Mouse (Mus musculus): ENCODE measurements around the gene Bsn.

The Bsn gene

DNA sequence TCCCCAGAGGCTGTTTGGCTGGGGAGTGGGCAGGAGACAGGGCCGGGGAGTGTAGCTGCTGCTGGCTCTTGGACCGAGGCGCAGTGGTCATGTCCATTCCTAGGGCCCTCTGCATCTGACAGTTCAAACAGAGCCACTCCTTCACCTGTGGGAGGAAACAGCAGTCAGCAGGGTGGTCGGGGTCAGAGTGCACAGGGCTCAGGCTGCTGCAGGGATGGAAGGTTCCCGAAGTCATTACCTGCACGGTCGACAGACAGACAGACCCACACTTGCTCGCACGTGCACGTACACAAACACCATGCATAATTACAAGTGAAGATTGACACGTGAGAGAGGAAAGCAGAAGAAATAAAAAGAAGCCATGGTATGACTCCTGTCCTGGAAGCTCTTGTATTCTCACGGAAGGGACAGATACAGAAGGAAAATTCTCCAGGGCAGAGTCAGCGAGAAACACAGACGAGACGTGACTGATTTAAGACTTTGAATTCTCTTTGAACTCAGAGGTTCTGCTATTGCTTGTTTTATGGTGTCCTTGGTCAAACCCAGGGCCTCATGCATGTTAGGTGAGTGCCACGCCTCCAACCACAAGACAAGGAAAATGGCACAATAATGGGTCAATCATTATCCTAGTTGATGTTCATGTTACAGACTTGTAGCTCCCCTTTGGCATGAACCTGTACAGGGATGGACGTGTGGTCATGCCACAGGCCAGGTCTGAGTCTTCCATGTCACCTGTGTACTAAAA is 63.6 kb downstream of the Bsn start:
- DNase-seq (ENCODE audit: low spot score in 2 of 2), result no peak

DNA sequence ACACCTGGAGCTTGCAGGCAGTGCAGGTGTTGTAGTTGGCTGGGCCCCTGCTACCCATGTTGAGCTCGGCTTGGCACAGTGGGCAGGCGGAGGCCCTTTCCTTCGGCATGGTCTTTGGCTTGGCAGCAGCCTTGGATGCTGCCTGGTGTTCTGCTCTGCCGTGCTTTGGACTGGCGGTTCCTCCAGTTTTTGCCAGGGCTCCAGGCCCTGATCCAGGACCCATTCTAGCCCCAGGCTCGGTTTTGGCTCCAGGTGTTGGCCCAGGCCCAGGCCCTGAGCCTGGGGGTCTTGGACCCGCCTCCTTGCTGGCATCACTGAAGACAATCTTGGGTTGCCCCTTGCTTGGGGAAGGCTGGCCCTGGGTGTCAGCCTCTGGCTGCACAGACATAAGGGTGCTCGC is 64.5 kb downstream of the Bsn start:
- no peak for DNase-seq (ENCODE audit: low spot score in 2 of 2)

DNA sequence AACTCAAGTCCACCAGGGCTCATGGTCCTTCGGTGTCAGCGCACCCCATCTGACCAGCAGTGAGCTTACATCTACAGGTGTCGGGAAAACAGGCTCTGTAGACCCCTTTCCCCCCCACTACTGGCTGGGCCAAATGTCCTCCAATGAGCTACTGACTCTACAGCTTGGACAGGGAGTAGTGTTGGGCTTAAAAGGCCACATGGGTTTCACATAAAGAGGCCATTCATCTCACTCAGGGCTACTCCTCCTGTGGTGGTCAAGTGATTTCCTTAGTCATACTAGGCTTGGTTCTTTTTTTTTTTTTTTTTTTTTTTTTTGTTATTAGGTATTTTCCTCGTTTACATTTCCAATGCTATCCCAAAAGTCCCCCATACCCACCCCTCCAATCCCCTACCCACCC is 66.3 kb downstream of the Bsn start:
- no peak for DNase-seq (ENCODE audit: low spot score in 2 of 2)

DNA sequence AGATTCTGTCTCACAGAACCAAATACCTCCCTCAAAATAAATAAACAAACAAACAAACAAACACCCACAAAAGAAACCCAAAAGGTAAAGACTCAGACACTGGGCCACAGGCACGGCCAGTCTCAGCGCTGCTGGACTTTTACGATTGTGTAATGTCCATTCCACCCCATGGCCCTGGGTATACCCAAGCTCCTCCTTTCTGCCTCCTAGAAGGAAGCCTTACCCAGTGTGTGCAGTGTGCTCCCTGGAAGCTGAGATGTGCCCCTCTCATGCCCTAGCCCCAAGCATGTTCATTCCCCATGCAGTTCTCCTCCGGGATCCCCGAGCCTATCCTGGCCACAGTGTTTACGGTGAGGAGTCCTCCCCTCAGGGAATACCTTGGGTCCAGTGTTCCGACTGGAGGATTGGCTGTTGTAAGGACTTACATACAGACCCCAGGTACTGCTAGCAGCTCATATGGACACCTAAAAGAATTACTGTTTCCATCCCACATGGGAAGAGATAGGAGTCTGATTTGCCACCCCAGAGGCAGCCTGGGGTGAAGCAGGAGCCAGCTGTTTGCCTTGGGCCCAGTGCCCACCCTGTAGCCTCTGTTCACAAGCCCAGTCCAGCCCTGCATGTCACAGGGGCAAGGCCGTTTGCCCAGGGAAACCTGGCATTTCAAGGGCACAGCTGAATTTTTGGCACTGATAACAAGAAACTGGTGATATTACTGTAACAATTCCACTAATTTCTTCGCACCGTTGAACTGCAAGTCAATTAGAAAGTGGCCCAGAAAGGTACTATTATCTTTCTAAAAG is 68.8 kb downstream of the Bsn start:
- DNase-seq (ENCODE audit: low spot score in 2 of 2), result no peak

GRCm38 (mm10) chr9:108120671-108121070 is 69.5 kb downstream of the Bsn start:
- DNase-seq (ENCODE audit: low spot score in 2 of 2), result no peak

- DNase-seq (ENCODE audit: low spot score in 2 of 2), result no peak
These were observed 70.2 kb downstream of the Bsn start for GRCm38 (mm10) chr9:108119891-108120411.

GRCm38 (mm10) chr9:108117143-108117542 is 73.0 kb downstream of the Bsn start:
- DNase-seq (ENCODE audit: low spot score in 2 of 2), result no peak

DNA sequence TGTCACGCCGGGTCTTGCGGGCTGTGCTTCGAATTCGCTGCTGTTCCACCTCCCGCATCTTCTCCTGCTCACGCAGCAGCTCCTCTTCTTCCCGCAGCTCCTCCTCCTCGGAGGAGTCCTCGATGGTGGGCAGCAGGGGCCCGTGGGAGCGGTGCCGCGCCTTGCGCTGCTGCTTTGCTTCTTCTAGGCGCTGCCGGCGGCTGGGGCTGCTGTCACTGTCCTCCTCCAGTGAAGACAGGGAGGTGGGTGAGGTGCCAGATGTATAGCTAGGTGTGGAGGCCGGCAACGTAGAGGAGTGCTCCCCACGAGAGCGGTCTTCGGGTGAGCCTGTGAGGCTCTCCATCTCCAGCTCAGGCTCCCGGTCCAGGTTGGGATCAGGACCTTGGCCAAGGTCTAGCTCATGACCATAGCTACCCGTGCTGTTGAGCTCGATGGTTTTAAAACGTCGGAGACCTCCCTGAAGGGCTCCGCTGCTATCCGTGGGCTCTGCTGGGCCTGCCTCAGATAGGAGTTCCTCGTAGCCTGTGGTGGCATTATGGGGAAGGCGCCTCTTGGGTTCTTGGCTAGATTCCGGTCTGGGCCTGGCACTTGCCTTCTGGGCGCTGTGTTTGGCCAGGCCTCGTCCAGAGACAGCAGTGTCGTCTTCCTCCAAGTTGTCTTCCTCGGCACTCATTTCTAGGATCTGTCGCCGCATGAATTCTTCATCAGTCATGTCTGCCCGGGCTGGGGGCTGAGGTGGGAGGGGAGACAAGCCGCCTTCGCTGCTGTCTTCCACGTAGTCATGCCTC is 74.7 kb downstream of the Bsn start:
- no peak for DNase-seq (ENCODE audit: low spot score in 2 of 2)

- no peak for DNase-seq (ENCODE audit: low spot score in 2 of 2)
These were observed 77.4 kb downstream of the Bsn start for GRCm38 (mm10) chr9:108112719-108113340.

DNA sequence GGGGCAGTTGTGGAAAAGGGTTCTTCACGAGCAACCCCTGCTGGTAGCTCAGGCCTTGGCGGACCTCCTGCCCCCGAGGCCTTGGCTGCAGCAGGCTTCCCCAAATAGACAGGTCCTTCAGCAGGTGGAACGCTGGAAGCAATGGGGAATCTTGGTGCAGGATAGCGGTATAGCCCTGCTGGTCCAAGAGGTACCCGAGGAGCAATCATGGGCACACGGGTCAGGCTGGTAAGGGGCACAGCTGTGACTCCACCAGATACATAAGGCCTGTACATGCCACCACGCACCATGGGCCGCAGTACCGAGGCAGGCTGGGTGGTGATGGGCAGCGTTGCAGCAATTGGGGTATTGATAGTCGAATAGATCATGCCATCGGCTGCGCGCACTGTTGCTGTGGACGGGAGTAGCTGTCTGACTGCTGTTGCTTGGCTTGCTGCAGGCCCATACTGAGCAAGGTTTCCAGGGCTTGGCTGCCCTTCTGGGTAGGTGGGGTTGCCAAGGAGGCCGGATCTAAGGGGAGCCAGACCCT is 78.5 kb downstream of the Bsn start:
- no peak for DNase-seq (ENCODE audit: low spot score in 2 of 2)

DNA sequence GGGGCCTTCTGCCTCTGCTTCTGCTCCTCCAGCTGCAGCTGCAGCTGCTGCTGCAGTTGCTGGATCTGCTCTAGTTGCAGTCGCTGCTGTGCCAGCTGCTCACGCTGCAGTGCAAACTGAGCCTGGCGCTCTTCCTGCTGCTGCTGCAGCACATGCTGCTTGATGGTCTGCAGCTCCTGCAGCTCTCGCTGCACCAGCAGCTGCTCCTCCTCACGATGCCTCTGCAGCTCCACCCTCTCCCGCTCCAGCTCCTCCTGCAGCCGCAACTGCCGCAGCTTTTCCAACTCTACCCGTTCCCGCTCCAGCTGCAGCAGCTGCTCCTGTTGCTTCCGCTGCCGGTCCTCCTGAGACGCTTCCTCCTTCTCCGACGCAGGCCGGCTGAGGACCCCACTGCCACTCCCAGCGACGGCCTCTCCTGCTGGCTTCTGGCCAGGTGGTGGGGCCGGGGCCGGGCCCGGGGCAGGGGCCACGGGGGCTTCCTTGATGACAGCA is 79.0 kb downstream of the Bsn start:
- DNase-seq (ENCODE audit: low spot score in 2 of 2), result no peak

GRCm38 (mm10) chr9:108110160-108110559 is 80.0 kb downstream of the Bsn start:
- no peak for DNase-seq (ENCODE audit: low spot score in 2 of 2)

DNA sequence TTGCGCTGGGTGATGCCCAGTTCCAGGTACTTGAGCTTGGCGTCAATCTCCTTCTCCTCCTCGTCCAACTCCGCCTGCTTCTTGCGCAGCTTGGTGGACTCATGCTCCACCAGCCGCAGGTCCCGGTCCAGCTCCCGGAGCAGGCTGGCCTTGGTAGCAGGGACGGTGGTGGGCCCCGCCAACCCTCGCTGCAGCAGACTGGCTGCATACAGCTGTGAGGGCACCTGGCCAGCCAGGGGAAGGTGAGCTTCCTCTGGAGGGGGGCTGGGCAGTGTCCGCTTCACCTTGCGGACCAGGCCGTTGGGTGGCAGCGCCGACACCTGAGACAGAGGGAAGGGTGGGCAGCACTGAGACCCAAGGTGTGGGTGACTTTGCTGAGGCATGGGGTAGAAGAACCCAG is 82.3 kb downstream of the Bsn start:
- no peak for DNase-seq (ENCODE audit: low spot score in 2 of 2)

- no peak for DNase-seq (ENCODE audit: low spot score in 2 of 2)
These were observed 84.1 kb downstream of the Bsn start for GRCm38 (mm10) chr9:108106090-108106489.

- DNase-seq (ENCODE audit: low spot score in 2 of 2), result no peak
These were observed 84.7 kb downstream of the Bsn start for GRCm38 (mm10) chr9:108105549-108105863.

GRCm38 (mm10) chr9:108104766-108105548 is 85.2 kb downstream of the Bsn start:
- DNase-seq (ENCODE audit: low spot score in 2 of 2), result no peak

DNA sequence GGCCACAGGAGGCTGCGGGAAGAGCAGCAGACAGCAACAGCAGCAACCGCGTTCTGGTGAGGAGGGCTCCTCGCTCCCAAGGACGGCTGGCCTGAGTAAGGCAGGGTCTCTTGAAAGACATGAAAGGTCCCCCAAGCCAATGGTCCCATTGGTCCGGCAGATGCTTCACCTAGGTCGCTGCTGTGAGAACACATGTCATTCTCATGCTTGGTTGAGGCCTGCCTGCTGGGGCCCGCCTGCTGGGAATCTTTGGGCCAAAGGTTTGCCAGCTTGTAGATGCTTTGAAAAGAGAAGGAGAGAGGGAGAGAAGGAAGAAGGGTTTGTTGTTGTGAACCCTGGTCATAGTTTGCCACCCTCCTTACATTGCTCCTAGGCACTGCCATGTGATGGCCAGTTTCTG is 90.6 kb downstream of the Bsn start:
- no peak for DNase-seq (ENCODE audit: low spot score in 2 of 2)

DNA sequence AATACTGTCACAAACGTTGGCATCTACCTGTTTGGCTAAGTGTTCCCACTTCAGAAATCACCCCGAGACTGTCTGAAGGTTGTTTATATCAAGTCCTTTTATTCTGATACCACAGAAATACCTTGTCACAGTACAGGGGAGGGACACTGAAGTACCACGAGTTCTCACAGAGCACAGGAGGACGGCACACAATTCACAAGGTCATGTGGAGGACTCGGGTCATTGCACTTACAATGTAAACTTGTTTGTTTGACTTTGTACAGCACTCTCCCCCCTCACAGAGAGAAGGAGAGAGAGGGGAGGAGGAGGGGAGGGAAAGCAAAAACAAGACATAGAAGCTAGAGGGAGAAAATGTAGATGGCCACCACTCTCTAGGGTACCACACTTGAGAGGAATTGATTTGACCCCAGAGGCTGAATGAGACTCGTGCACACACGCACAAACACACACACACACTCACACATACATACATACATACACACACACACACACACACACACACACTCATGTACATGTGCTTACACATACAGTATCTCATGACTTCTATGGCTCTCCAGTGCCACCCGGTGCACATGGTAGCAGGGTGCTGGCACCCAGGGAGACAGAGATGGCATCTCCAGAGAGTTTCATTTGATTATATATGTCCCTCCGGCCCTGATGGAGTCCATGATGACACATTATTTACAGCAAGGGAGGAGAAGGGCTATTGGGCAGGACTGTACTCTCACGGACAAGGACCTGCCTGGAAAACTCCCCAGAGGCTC is 94.1 kb downstream of the Bsn start:
- no peak for DNase-seq (ENCODE audit: low spot score in 2 of 2)

DNA sequence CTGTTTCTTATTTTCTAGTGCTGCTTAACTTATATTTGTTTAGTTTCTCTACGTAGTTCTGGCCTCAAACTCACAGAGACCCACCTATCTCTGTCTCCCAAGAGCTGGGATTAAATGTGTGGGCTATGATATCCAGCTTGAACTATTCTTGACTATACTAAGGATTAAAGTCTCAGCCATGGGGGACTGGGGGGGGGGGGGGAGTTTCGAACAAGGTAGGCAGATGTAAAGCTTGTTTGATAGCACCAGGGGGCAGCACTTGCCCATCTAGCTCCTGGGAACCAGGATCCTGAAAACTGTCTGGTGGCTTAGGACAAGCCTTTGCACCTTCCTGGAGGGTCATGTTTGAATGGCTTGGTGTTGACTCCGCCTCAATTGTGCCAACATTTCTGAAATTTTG is 94.7 kb downstream of the Bsn start:
- DNase-seq (ENCODE audit: low spot score in 2 of 2), result peak; percentile 47 to 71

DNA sequence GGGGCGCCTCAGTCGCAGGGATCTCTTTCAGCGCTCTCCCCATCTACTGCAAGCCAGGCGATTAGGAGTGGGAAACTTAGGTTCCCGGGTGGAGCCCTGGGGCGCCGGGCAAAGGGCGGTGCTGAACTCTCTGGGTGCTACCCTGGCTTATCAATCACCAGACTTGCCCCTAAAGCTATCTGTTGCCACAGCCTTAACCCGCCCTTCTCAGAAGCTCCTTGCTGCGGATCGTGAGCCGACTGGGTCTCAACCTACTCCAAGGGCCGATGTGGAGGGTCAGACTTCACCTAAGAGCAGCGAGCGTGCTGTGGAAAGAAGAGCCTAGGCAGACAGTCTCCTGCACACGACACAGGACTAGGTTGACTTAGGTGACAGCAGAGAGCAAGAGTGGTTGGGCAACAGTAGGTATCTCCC is 95.2 kb downstream of the Bsn start:
- peak; percentile 72 to 78 for DNase-seq (ENCODE audit: low spot score in 2 of 2)
